Mouse (Mus musculus): ENCODE results near the gene Tbcd.

- no peak for TF ChIP-seq CTCF (conservative IDR thresholded peaks at IDR 0.05; ENCODE audit: low read length)
- no peak for TF ChIP-seq POU5F1 (IDR thresholded peaks at IDR 0.05; ENCODE audit: borderline replicate concordance, low read length)
Observed at GRCm38 (mm10) chr11:121433397-121433796, 18.4 kb upstream of the Tbcd start.
